Mouse (Mus musculus) lung, embryonic 15.5 days (tissue): ENCODE data around the gene Slco1a5. TPM values are rescaled to one million over a fixed set of nuclear protein-coding genes. Genes with fewer than 3 reads are reported as not detected.
"Not testable (repeated sequence)": the region's sequence is repeated elsewhere in the genome, so short reads cannot be mapped to it uniquely, and the experiment has no call there.

Source experiments
- ATAC-seq: fragments of 200-750 bp; cut with Nextera tagmentation; 2 replicates; pipeline ENCODE4 v1.8.0; 2017; ENCODE audit warnings: moderate number of reproducible peaks, borderline replicate concordance; ENCODE audit not compliant: low FRiP score, low TSS enrichment; ENCODE audit errors: extremely low read depth
- H3K27ac ChIP-seq: fragments of 300-500 bp; sonication (generic); 2 replicates; pipeline ENCODE4 v1.5.1; 2015; ENCODE audit warnings: moderate library complexity, mild to moderate bottlenecking, inconsistent platforms
- H3K27me3 ChIP-seq: fragments of 300-500 bp; sonication (generic); 2 replicates; pipeline ENCODE4 v1.6.1; 2015; ENCODE audit warnings: inconsistent platforms
- H3K36me3 ChIP-seq: fragments of 300-500 bp; sonication (generic); 2 replicates; pipeline ENCODE4 v1.6.1; 2015; ENCODE audit warnings: inconsistent platforms
- H3K4me1 ChIP-seq: fragments of 300-500 bp; sonication (generic); 2 replicates; pipeline ENCODE4 v1.6.1; 2015; ENCODE audit warnings: inconsistent platforms
- H3K4me2 ChIP-seq: fragments of 300-500 bp; sonication (generic); 2 replicates; pipeline ENCODE4 v1.6.1; 2015; ENCODE audit warnings: inconsistent platforms, mild to moderate bottlenecking, moderate library complexity
- H3K4me3 ChIP-seq: fragments of 300-500 bp; sonication (generic); 2 replicates; pipeline ENCODE4 v1.5.1; 2015; ENCODE audit warnings: mild to moderate bottlenecking, inconsistent platforms
- H3K9ac ChIP-seq: fragments of 300-500 bp; sonication (generic); 2 replicates; pipeline ENCODE4 v1.6.1; 2015; ENCODE audit warnings: inconsistent platforms
- H3K9me3 ChIP-seq: fragments of 300-500 bp; sonication (generic); 2 replicates; pipeline ENCODE4 v1.6.1; 2016; ENCODE audit warnings: inconsistent platforms
- WGBS: fragments of 180-500 bp; shearing (Covaris S2); methylation state at CpG from one replicate; pipeline ENCODE4 v1.1.7; 2015; 5-methylcytosine and 5-hydroxymethylcytosine counted together
- polyA plus RNA-seq: library from polyadenylated mRNA; unstranded; fragments of >200 nt; fragmentation: Nextera tagmentation; extraction: Ambion mirVana; gene quantifications from 2 replicates; pipeline ENCODE4 v1.2.1, GENCODE M21; 2015

The Slco1a5 gene
- polyA plus RNA-seq, 1 experiment from 2014 or later = 0.17 TPM

DNA sequence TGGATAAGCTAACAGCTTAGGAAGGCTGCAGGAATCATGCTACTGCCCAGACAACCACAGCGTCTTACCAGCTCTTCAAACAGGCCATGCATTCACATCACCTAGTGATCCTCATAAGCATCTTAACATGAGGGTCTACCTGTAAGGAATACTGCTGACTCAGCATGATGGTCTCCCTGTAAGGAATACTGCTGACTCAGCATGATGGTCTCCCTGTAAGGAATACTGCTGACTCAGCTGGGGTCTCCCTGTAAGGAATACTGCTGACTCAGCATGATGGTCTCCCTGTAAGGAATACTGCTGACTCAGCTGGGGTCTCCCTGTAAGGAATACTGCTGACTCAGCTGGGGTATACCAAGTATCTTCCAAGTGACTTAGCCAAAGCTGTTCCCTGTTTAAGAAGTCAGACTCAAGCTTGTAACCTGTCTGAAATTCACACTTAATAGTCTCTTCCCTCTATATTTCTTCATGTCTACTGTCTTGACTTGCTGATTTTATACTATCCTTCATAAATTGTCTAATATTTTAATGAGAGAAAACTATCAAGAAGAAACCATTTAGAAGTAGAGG lies 72.0 kb downstream of the Slco1a5 start:
- not testable (repeated sequence) for H3K4me2 ChIP-seq, H3K4me1 ChIP-seq, H3K27me3 ChIP-seq, H3K36me3 ChIP-seq, H3K9ac ChIP-seq, H3K9me3 ChIP-seq, H3K27ac ChIP-seq, ATAC-seq, H3K4me3 ChIP-seq
- WGBS = 86% methylated on average over 1 of the region's 1 CpGs

DNA sequence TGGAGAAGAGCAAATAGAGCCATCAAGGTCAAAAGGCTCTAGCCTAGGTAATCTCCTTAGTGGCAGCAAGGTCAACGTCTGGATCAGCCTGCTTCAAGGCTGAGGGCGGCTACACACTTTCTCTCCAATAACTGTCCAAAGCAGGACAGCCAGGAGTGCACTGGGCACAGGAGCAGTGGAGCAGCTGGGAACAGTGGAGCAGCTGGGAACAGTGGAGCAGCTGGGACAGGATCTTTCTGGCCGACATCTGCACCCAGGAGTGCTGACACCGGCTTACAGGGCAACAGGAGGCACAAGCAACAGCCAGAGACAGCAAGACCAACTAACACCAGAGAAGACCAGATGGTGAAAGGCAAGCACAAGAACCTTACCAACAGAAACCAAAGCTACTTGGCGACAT lies 77.7 kb downstream of the Slco1a5 start:
- WGBS = 72% methylated on average over 5 of the region's 5 CpGs
- no peaks in the 10 kb centered on the region for H3K4me1 ChIP-seq
- no peak for ATAC-seq

DNA sequence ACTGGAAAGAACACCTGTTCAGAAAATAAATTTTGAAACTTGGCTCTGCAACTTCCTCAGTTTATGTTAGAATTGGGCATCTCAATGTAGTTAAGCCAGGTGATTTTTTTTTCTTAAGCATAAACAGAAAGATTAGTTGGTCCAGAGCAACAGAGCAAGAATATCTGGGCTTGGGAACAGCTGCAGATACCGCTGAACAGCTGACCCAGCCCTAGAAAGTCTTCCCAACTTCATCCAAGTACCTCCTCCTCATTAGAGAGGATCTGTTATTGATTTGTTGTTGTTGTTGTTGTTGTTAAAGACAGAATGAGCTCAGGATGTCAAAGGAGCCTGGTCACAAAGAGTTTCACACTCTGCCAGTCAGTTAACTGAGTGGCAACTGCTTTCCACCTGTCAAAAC lies 83.3 kb downstream of the Slco1a5 start:
- H3K27ac ChIP-seq = no peak overlapping the region
- H3K4me3 ChIP-seq = no peak overlapping the region
- no peak overlapping the region for H3K4me2 ChIP-seq
- WGBS = 83% methylated on average over 1 of the region's 1 CpGs
- H3K27me3 ChIP-seq = no peaks in the 10 kb centered on the region
- ATAC-seq = no peak
- no peak overlapping the region for H3K9ac ChIP-seq
- H3K9me3 ChIP-seq = no peaks in the 10 kb centered on the region
- no peaks in the 10 kb centered on the region for H3K36me3 ChIP-seq
- no peaks in the 10 kb centered on the region for H3K4me1 ChIP-seq

More for the DNA sequence above, 77.7 kb downstream of the Slco1a5 start:
- Histone ChIP-seq H3K27ac (no peak overlapping the region), H3K27me3 (no peaks in the 10 kb centered on the region), H3K9ac (no peak overlapping the region), H3K36me3 (no peaks in the 10 kb centered on the region), H3K4me2 (no peak overlapping the region), H3K9me3 (no peaks in the 10 kb centered on the region), H3K4me3 (no peak overlapping the region)

DNA sequence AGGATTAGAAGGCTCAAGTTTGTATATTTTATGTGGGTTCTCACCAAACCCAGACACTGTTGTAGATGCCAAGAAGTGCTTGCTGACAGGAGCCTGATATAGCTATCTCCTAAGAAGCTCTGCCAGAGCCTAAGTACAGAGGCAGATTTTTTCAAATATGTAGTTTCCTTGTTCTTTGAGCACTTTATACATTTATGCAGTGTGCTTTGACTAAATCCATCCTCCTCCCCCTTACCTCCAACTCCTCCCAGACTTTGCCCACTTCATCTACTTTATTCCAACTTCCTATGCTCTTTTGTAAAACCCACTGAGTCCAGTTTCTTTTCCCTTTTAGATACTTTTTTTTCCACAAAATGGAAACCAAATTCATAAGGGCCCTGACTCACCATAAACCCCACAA lies 102.6 kb downstream of the Slco1a5 start:
- H3K4me2 ChIP-seq = no peak overlapping the region
- no peak for ATAC-seq
- H3K9ac ChIP-seq = no peak overlapping the region
- H3K27me3 ChIP-seq = no peaks in the 10 kb centered on the region
- H3K4me1 ChIP-seq = no peaks in the 10 kb centered on the region
- H3K4me3 ChIP-seq = no peak overlapping the region
- H3K27ac ChIP-seq = no peak overlapping the region
- H3K36me3 ChIP-seq = no peaks in the 10 kb centered on the region
- no peaks in the 10 kb centered on the region for H3K9me3 ChIP-seq

DNA sequence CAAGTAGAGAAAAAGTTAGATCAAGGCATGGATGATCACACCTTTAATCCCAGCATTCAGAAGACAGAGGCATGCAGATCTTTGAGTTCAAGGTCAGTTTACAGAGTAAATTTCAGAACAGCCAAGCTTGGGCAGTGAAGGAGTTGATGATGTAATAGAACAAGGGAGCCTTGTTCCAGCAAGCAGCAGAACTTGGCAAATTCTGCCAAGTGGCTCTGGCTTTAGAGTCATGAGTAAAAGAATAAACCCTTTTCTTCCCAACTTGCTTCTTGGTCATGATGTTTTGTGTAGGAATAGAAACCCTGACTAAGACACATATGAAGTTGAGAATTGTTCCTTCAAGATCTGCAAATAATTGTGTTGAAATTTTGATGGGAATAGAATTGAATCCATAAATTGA lies 111.0 kb downstream of the Slco1a5 start:
- no peak overlapping the region for H3K9ac ChIP-seq
- H3K36me3 ChIP-seq = no peaks in the 10 kb centered on the region
- H3K27ac ChIP-seq = no peak overlapping the region
- no peak for ATAC-seq
- H3K27me3 ChIP-seq = no peaks in the 10 kb centered on the region
- no peaks in the 10 kb centered on the region for H3K4me1 ChIP-seq
- H3K4me2 ChIP-seq = no peak overlapping the region
- no peak overlapping the region for H3K4me3 ChIP-seq
- no peaks in the 10 kb centered on the region for H3K9me3 ChIP-seq

DNA sequence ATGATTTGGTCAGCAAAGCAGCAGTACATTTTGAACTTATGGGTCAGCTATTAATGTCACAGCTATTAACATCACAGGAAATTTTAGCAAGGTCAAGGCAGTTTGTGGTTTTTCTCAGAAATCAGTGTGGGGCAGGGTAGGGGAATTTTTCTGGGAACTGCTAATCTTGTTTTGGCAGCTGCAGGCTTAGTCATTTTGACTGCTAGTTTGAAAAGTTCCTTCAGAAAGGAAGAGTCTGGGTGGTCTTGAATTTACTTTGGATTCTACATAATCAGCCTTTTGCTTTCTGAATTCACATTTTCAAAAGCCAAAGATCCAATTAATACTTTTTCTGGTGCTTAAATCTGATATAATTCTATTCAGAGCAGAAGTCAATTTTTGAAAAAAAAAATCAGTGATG lies 113.0 kb downstream of the Slco1a5 start:
- H3K4me3 ChIP-seq = no peak overlapping the region
- no peak overlapping the region for H3K4me2 ChIP-seq
- no peaks in the 10 kb centered on the region for H3K9me3 ChIP-seq
- H3K9ac ChIP-seq = no peak overlapping the region
- no peaks in the 10 kb centered on the region for H3K27me3 ChIP-seq
- H3K4me1 ChIP-seq = no peaks in the 10 kb centered on the region
- H3K36me3 ChIP-seq = no peaks in the 10 kb centered on the region
- H3K27ac ChIP-seq = no peak overlapping the region
- no peak for ATAC-seq

DNA sequence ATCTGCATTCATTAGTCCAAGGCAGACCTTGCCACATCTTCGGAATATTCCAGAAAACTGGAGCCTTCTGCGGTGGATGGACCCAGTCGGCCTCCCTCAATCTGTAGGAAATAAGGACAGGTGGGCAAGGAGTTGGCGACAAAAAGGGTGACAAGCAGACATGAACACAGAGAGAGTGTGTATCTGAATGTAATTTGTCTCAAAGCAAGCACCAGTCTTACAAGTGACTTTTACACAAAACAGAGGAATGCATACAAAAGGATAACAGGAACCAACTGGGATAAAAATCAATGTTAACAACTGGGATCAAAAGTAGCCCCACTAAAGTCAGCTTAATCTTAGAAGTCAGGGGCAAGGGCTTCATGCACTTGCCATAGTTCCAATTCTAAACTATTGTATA lies 114.4 kb downstream of the Slco1a5 start, which contains the start of gene Slco1a6:
Gene Slco1a6 (minus strand): TSS at position 101 of the 400 bp plus-strand sequence.
- Histone ChIP-seq H3K27ac (no peak within 1 kb of the TSS), H3K9ac (no peak within 1 kb of the TSS), H3K4me1 (no peaks in the 10 kb centered on the region), H3K9me3 (no peaks in the 10 kb centered on the region), H3K36me3 (no peaks in the 10 kb centered on the region), H3K4me2 (no peak within 1 kb of the TSS), H3K27me3 (no peaks in the 10 kb centered on the region), H3K4me3 (no peak within 1 kb of the TSS)
- WGBS = 88% methylated on average over 4 of the region's 4 CpGs
- ATAC-seq = no peak

DNA sequence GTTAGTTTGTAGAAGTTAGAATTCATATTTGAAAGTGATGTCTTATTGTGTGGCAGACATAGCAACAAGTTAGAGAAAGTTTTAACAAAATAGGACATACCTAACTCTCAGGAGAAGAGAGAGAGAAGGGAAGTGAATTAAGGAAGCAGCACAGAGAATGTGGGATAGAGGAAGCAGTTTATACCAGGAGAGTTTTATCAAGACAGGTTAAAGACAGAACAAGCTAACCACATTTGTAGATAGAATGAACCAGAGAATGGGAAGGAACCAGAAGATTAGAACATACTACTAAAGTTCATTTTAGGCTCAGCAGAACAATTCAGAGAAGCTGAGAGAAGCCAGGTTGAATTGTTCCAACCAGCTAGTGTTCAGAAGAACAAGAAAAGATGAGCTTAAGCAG lies 122.3 kb downstream of the Slco1a5 start:
- Histone ChIP-seq H3K4me3 (no peak overlapping the region), H3K27me3 (no peaks in the 10 kb centered on the region), H3K9ac (no peak overlapping the region), H3K4me1 (no peaks in the 10 kb centered on the region), H3K9me3 (no peaks in the 10 kb centered on the region), H3K27ac (no peak overlapping the region), H3K36me3 (no peaks in the 10 kb centered on the region), H3K4me2 (no peak overlapping the region)
- no peak for ATAC-seq

DNA sequence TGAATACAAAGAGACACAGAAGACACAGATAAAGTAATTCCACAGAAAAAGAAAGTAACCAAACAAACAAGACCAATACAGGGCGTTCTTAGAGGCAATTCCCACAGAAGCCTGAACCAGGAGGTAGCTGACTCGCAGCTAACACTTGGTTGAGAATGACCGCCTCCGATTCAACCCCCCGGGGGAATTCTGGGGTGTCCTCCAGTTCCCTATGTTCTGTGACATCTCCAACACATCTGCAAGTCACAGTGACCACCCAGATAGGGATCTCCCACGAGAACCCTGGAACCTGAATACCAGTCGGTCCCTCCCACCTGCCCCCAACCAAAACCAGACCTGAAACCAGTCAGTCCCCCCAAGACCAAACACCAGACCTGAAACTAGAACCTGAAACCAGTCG lies 128.5 kb downstream of the Slco1a5 start:
- Histone ChIP-seq H3K4me2 (no peak overlapping the region), H3K27me3 (no peaks in the 10 kb centered on the region), H3K9me3 (no peaks in the 10 kb centered on the region), H3K4me1 (no peaks in the 10 kb centered on the region), H3K4me3 (no peak overlapping the region), H3K27ac (no peak overlapping the region), H3K36me3 (no peaks in the 10 kb centered on the region), H3K9ac (no peak overlapping the region)
- WGBS = 83% methylated on average over 8 of the region's 8 CpGs
- ATAC-seq = no peak

DNA sequence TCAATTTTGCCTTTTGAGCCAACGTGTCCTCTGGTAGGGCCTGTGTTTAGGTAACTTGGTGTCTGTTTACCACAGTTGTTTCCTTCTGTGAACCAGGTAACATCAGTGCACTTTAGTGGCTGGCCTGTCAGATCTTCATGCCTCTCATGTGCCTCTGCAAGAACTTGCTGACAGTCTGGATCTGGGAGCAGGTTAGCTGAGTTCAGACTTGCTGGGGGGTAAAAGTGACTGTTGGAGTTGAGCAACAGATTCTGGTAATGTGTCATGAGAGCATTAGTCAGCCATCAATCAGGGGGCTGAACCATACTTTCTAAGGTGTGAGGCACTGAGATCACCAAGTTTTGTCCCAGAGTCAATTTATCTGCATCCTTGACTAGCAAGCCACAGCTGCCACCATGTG lies 130.8 kb downstream of the Slco1a5 start:
- Histone ChIP-seq H3K4me2 (no peak overlapping the region), H3K9ac (no peak overlapping the region), H3K36me3 (no peaks in the 10 kb centered on the region), H3K4me3 (no peak overlapping the region), H3K4me1 (no peaks in the 10 kb centered on the region), H3K27me3 (no peaks in the 10 kb centered on the region), H3K9me3 (no peaks in the 10 kb centered on the region), H3K27ac (no peak overlapping the region)
- WGBS = 43% methylated on average over 1 of the region's 1 CpGs
- ATAC-seq = no peak

DNA sequence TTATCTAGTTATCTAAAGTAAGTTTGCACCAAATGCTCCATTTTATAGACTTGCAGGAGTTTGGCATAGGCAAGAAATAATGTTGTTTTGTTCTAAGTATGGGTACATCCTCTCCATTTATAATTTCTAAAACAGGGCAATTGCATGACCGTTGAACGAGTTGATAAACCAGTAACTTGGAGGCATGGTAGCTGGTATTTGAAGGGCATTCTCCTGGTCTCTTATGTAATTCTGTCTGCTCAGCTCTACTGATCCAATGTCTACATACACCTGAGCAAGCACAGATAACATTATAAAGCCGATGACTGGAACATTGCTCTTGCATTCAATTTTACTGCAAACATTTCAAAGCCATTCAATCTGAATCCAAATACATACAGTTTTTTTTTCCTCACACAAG lies 135.4 kb downstream of the Slco1a5 start:
- H3K4me2 ChIP-seq = no peak overlapping the region
- 86% methylated on average over 3 of the region's 3 CpGs for WGBS
- no peak overlapping the region for H3K27ac ChIP-seq
- ATAC-seq = no peak
- H3K4me3 ChIP-seq = no peak overlapping the region
- no peaks in the 10 kb centered on the region for H3K36me3 ChIP-seq
- H3K4me1 ChIP-seq = no peaks in the 10 kb centered on the region
- no peaks in the 10 kb centered on the region for H3K9me3 ChIP-seq
- H3K27me3 ChIP-seq = no peaks in the 10 kb centered on the region
- no peak overlapping the region for H3K9ac ChIP-seq

DNA sequence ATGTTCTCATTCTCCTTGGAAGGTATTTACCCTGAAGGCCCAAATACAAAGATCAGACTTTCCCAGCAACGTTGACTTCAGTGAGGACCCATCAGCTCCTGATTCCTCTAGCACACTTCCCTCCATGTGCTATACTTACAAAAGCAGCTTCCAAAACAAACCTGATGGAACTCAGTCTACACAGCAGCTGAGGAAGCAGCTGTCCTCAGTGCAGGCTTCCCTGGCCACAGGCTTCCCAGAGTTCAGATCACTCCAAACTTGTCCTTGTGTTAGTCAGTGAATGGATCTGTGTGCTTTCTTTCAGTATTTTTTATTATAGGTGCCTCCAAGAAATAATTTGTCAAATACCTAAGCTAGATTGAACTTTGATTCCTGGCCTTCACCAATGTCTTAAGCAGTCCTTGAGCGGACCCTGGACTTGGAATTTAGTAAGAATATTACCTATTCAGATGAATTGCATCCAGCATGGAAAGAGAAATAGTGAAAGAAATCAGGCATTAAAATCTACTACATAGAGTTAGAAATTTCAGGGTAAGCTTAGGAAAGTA lies 136.8 kb downstream of the Slco1a5 start:
- no peaks in the 10 kb centered on the region for H3K9me3 ChIP-seq
- ATAC-seq = no peak
- H3K36me3 ChIP-seq = no peaks in the 10 kb centered on the region
- no peak overlapping the region for H3K27ac ChIP-seq
- H3K4me3 ChIP-seq = no peak overlapping the region
- H3K4me1 ChIP-seq = no peaks in the 10 kb centered on the region
- H3K4me2 ChIP-seq = no peak overlapping the region
- WGBS = 67% methylated on average over 2 of the region's 2 CpGs
- H3K27me3 ChIP-seq = no peaks in the 10 kb centered on the region
- no peak overlapping the region for H3K9ac ChIP-seq
